Mouse (Mus musculus) stomach, embryonic 15.5 days (tissue): ENCODE results near the gene Art1. TPM values are rescaled to one million over a fixed set of nuclear protein-coding genes. Genes with fewer than 3 reads are reported as not detected.

ENCODE experiments used
- ATAC-seq: fragments of 200-750 bp; cut with Nextera tagmentation; 2 replicates; pipeline ENCODE4 v1.8.0; 2017; ENCODE audit warnings: low read depth, moderate number of reproducible peaks, moderate TSS enrichment; ENCODE audit not compliant: insufficient read depth, low FRiP score
- H3K27ac ChIP-seq: fragments of 300-500 bp; sonication (generic); 2 replicates; pipeline ENCODE4 v1.5.1; 2015; ENCODE audit warnings: mild to moderate bottlenecking, inconsistent platforms
- H3K27me3 ChIP-seq: fragments of 300-500 bp; sonication (generic); replicated peaks from 2 replicates; pipeline ENCODE4 v1.6.1; 2015; ENCODE audit warnings: inconsistent platforms
- H3K36me3 ChIP-seq: fragments of 300-500 bp; sonication (generic); 2 replicates; pipeline ENCODE4 v1.6.1; 2015; ENCODE audit warnings: inconsistent platforms
- H3K4me1 ChIP-seq: fragments of 300-500 bp; sonication (generic); 2 replicates; pipeline ENCODE4 v1.6.1; 2015; ENCODE audit warnings: inconsistent platforms
- H3K4me2 ChIP-seq: fragments of 300-500 bp; sonication (generic); 2 replicates; pipeline ENCODE4 v1.6.1; 2015; ENCODE audit warnings: mild to moderate bottlenecking, inconsistent platforms
- H3K4me3 ChIP-seq: fragments of 300-500 bp; sonication (generic); replicated peaks from 2 replicates; pipeline ENCODE4 v1.5.1; 2015; ENCODE audit warnings: inconsistent platforms
- H3K9ac ChIP-seq: fragments of 300-500 bp; sonication (generic); 2 replicates; pipeline ENCODE4 v1.6.1; 2015; ENCODE audit warnings: inconsistent platforms
- H3K9me3 ChIP-seq: fragments of 300-500 bp; sonication (generic); 2 replicates; pipeline ENCODE4 v1.6.1; 2016; ENCODE audit warnings: inconsistent platforms
- WGBS: fragments of 180-500 bp; shearing (Covaris S2); methylation state at CpG from one replicate; pipeline ENCODE4 v1.1.7; 2015; 5-methylcytosine and 5-hydroxymethylcytosine counted together
- polyA plus RNA-seq: library from polyadenylated mRNA; unstranded; fragments of >200 nt; fragmentation: Nextera tagmentation; extraction: Ambion mirVana; gene quantifications from 2 replicates; pipeline ENCODE4 v1.2.1, GENCODE M21; 2015

The Art1 gene
- polyA plus RNA-seq, 1 experiment from 2014 or later, result 0.48 TPM

DNA sequence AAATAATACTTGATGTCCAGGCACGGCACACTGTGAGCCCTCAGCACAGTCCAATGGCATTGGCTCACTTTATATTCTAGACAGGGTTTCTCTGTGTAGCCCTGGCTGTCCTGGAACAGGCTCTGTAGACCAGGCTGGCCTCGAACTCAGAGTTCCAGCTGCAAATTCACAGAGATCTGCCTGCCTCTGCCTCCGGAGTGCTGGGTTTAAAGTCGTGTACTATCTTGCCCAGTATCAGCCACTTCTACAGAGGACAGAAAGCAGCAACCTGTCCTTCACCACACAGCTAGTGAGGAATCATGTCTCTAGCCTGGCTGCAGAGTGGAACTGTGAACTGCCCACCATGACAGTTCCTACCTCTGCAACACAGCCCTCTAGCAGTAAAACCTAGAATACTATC is 8.2 kb downstream of the Art1 start:
- Histone ChIP-seq H3K4me1 (peaks cover 10% of the 10 kb centered on the region; the same call in 1 of the 2 replicates), H3K9ac (no peak overlapping the region), H3K27ac (no peak overlapping the region), H3K4me3 (no peak overlapping the region), H3K27me3 (0 out of 2 replicates have a peak, but pooled peaks cover 2% of the 10 kb centered on the region), H3K9me3 (no peaks in the 10 kb centered on the region), H3K36me3 (no peaks in the 10 kb centered on the region), H3K4me2 (no peak overlapping the region)
- ATAC-seq, result no peak
- 84% methylated on average over 4 of the region's 4 CpGs for WGBS

DNA sequence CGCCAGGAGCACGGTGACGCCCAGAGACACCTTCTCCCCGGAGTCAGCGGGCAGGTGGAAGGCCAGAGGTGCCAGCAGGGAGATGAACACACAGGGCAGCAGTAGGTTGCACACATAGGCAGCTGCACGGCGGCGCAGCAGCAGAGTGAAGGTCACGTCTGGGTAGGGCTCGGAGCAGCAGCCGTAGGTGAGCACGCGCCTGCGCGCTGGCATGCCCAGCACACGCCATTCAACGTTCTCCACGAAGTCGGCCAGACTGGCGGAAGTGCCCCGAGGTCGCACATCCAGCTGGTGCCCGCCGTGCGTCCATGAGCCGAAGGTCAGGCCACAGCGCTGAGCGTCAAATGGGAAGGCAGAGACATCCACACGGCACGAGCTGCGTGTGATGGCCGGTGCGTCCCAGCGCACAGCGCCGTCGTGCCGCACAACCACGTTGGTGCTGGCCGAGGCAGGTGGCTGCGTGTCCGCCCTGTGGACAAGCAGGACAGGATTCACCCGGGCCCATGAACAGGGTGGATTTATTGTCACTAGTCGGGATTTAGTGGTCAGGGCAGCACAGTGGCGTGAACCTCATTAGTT is 11.7 kb downstream of the Art1 start:
- Histone ChIP-seq H3K4me3 (no peak overlapping the region), H3K4me2 (no peak overlapping the region), H3K27me3 (0 out of 2 replicates have a peak, but pooled peaks cover 2% of the 10 kb centered on the region), H3K9ac (no peak overlapping the region), H3K36me3 (peaks cover 1% of the 10 kb centered on the region; the same call in 1 of the 2 replicates), H3K9me3 (no peaks in the 10 kb centered on the region), H3K4me1 (no peaks in the 10 kb centered on the region), H3K27ac (no peak overlapping the region)
- WGBS, result 67% methylated on average over 45 of the region's 45 CpGs
- ATAC-seq, result no peak; the same call in 1 of the 2 replicates

DNA sequence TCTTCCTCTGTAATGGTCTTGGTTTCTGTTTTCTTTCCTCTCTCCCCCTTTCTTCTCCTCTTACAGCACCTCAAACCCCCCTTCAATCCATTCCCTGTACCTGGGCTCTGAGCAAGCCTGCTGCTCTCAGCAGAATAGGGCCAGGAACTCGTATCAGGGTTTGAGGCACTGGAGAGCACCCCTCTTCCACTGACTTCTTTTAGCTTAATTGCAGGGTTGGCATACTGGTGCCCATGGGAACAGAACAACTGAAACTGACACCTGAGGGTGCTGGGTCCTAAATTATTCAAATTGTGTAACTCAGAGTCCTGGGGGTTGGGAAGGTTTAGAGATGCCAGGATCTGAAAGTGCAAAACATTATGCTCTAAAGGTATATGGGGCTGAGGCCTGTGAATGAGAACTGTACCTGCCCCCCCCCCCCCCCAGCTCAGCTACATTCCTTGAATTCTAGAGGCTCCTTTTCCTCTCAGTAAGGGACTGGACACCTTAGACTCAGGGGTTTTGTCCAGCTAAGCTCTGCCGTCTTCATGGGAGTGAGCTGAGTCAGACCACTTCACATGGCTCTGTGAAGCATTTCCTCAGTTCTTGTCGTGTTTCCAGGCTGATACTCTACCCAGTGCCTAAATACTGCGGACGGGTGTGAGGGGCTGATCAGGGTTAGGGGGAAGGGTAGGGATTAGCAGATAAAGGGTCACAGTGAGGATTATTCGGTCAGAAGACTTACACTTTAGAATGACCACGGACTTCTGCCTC is 15.2 kb downstream of the Art1 start, which contains the start of gene Chrna10:
Gene Chrna10 (minus strand): TSS at position 250 of the 753 bp plus-strand sequence.
- H3K4me1 ChIP-seq, result no peaks in the 10 kb centered on the region

DNA sequence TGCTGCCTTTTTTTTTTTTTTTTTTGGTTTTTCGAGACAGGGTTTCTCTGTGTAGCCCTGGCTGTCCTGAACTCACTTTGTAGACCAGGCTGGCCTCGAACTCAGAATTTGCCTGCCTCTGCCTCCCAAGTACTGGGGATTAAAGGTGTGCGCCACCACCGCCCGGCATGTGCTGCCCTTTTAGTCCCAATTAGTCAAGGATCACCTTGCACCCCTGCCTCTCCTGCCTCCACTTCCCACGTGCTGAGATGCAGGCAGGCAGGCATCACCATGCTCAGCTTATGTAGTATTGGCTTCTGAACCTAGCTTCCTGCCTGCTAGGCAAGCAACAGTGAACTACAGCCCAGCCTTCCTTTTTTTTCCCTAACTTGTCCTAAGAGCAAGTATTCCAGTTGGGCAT is 15.8 kb downstream of the Art1 start:
- Histone ChIP-seq H3K4me1 (no peaks in the 10 kb centered on the region), H3K36me3 (peaks cover 32% of the 10 kb centered on the region), H3K27ac (no peak overlapping the region), H3K9ac (no peak overlapping the region), H3K4me2 (no peak overlapping the region), H3K27me3 (0 out of 2 replicates have a peak, but pooled peaks cover 2% of the 10 kb centered on the region), H3K4me3 (no peak overlapping the region), H3K9me3 (no peaks in the 10 kb centered on the region)
- WGBS, result 78% methylated on average over 6 of the region's 6 CpGs
- ATAC-seq, result no peak

More for the DNA sequence above, 15.2 kb downstream of the Art1 start, which contains the start of gene Chrna10:
- 0 out of 2 replicates have a peak, but pooled peaks cover 2% of the 10 kb centered on the region for H3K27me3 ChIP-seq
- WGBS, result 44% methylated on average over 7 of the region's 7 CpGs
- H3K9ac ChIP-seq, result no peak within 1 kb of the TSS
- peaks cover 26% of the 10 kb centered on the region for H3K36me3 ChIP-seq
- H3K27ac ChIP-seq, result no peak within 1 kb of the TSS
- no peaks in the 10 kb centered on the region for H3K9me3 ChIP-seq
- ATAC-seq, result no peak
- no peak within 1 kb of the TSS for H3K4me3 ChIP-seq
- no peak within 1 kb of the TSS for H3K4me2 ChIP-seq

DNA sequence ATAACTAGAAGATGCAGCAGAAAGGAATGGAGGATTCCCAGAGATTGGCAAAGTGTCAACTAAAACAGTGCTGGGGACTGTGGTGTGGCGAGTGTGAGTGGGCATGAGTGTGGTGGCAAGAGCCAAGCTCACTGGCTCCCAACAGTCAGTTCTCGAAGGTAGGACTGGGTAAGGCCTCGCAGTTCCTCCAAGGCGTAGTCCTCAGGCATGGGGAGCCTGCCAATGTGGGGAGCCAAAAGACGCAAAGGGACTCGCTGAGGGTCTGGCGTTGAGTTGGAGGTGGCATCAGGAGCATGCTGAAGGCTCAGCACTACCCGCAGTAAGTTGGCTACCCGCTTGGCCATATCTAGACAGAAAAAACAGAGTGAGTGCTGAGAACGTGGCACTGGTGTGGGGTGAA is 18.8 kb downstream of the Art1 start:
- Histone ChIP-seq H3K36me3 (peaks cover 60% of the 10 kb centered on the region), H3K9ac (no peak overlapping the region), H3K4me2 (no peak overlapping the region), H3K9me3 (no peaks in the 10 kb centered on the region), H3K4me3 (no peak overlapping the region), H3K27ac (no peak overlapping the region), H3K4me1 (no peaks in the 10 kb centered on the region), H3K27me3 (no peaks in the 10 kb centered on the region)
- whole genome bisulfite sequencing, result 96% methylated on average over 10 of the region's 10 CpGs
- no peak for ATAC-seq

DNA sequence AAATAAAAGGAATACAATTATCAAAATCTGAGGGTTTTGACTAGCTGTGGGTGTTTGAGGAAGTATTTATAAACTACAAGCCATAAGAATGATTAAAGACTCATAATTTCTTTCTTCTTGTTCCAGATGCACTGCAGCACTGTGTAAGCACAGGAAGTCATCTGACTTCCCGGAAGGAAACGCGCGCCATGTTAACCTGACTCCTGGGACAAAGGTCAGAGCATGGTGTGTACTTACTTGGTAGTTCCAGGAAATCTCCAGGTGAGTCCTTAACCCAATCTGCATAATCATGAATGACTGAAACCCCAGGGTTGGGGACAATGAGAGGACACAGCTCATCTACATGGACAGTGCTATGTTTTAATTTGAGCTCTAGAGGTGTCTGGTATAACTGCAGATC is 30.9 kb downstream of the Art1 start:
- H3K27me3 ChIP-seq, result no peaks in the 10 kb centered on the region
- no peak overlapping the region for H3K9ac ChIP-seq
- no peak overlapping the region for H3K4me2 ChIP-seq
- H3K27ac ChIP-seq, result no peak overlapping the region
- WGBS, result 89% methylated on average over 4 of the region's 4 CpGs
- no peaks in the 10 kb centered on the region for H3K9me3 ChIP-seq
- no peak overlapping the region for H3K4me3 ChIP-seq
- no peak for ATAC-seq
- peaks cover 66% of the 10 kb centered on the region for H3K36me3 ChIP-seq
- H3K4me1 ChIP-seq, result no peaks in the 10 kb centered on the region

DNA sequence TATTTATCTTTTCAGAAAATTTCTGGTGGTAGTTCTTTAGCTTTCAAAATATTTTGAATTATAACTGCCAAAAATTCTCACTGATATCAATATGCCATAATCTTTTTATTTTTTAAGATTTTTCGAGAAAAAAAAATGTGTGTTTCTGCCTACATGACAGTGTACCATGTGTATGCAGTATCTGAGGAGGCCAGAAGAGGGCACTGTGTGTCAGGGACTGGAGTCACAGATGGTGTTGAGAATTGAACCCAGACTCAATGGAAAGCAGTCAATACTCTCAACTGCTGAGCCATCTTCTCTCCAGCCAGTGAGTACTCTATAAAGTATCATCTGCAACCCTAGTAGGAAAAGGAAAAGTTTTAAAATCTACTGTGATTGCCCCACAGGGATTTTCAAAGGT is 35.9 kb downstream of the Art1 start:
- H3K36me3 ChIP-seq, result peaks cover 45% of the 10 kb centered on the region
- no peak overlapping the region for H3K4me2 ChIP-seq
- H3K9ac ChIP-seq, result no peak overlapping the region
- H3K4me1 ChIP-seq, result no peaks in the 10 kb centered on the region
- no peak for ATAC-seq
- no peak overlapping the region for H3K4me3 ChIP-seq
- H3K9me3 ChIP-seq, result no peaks in the 10 kb centered on the region
- H3K27me3 ChIP-seq, result no peaks in the 10 kb centered on the region
- 96% methylated on average over 1 of the region's 1 CpGs for WGBS
- H3K27ac ChIP-seq, result no peak overlapping the region

DNA sequence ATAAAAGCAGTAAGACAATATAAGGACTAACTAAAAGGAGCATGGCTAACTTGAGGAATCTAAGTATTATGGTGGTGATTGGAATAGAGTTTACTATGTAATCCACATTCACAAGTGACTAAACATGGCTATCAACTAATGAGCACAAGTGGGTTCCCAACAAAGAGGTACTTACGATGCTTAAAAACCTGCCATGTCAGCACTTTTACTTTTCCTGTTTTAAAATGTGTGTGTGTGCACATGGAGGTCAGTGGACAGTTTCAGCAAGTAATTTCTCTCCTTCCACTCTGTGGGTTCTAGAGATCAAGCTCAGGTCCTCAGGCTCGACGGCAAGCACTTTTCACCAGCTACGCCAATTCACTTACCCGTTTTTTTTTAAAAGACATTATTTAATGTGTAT is 36.4 kb downstream of the Art1 start:
- 95% methylated on average over 5 of the region's 5 CpGs for WGBS
- no peak overlapping the region for H3K27ac ChIP-seq
- H3K4me2 ChIP-seq, result no peak overlapping the region
- H3K27me3 ChIP-seq, result no peaks in the 10 kb centered on the region
- no peaks in the 10 kb centered on the region for H3K9me3 ChIP-seq
- H3K9ac ChIP-seq, result no peak overlapping the region
- no peak for ATAC-seq
- H3K4me1 ChIP-seq, result no peaks in the 10 kb centered on the region
- no peak overlapping the region for H3K4me3 ChIP-seq
- H3K36me3 ChIP-seq, result peaks cover 42% of the 10 kb centered on the region

DNA sequence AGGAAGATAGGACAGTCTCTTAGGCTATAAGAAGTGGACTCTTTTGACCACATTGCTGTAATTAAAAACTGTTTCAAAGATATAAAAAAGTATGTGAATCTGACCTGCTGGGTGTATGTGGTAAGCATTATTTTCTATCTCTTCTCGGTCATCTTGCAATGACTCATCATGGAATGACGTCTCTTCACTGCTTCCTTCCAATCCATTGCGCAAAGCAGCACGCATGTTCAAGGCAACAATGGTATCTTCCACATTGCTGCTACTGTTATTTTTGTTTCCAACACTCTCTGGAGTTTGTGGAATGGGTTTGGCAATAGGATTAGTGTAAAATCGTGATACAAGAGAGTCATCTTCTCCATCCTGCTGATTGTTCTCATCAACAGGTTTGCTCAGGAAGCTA is 52.1 kb downstream of the Art1 start:
- Histone ChIP-seq H3K9ac (no peak overlapping the region), H3K9me3 (no peaks in the 10 kb centered on the region), H3K4me1 (no peaks in the 10 kb centered on the region), H3K27me3 (no peaks in the 10 kb centered on the region), H3K27ac (no peak overlapping the region), H3K4me3 (no peak overlapping the region), H3K36me3 (peaks cover 28% of the 10 kb centered on the region), H3K4me2 (no peak overlapping the region)
- no peak for ATAC-seq
- 90% methylated on average over 5 of the region's 5 CpGs for WGBS

Other genes starting within 250 kb of the Art1 start
- 1.7 and 2.0 TPM in 2 replicates for gene Folr2, start 244.5 kb upstream of the Art1 start, polyA plus RNA-seq
- 56.9 and 68.7 TPM in 2 replicates for gene Anapc15, start 238.0 kb upstream of the Art1 start, polyA plus RNA-seq
- gene Folr1, start 231.0 kb upstream of the Art1 start, polyA plus RNA-seq, result 18.5 and 22.7 TPM in 2 replicates
- gene Lamtor1, start 195.8 kb upstream of the Art1 start, polyA plus RNA-seq, result 147 and 154 TPM in 2 replicates
- gene Tomt, start 195.4 kb upstream of the Art1 start, polyA plus RNA-seq, result 0.15 and 0.26 TPM in 2 replicates
- gene Lrrc51, start 167.8 kb upstream of the Art1 start, polyA plus RNA-seq, result 8.3 and 9.3 TPM in 2 replicates
- gene Numa1, start 167.6 kb upstream of the Art1 start, polyA plus RNA-seq, result 56.5 and 72.2 TPM in 2 replicates
- gene Il18bp, start 83.1 kb upstream of the Art1 start, polyA plus RNA-seq, result 2.3 and 3.1 TPM in 2 replicates
- gene Rnf121, start 36.3 kb upstream of the Art1 start, polyA plus RNA-seq, result 25.2 and 26.4 TPM in 2 replicates
- 26.0 TPM in 2 replicates for gene Xndc1, start 36.2 kb upstream of the Art1 start, polyA plus RNA-seq
- 1.2 and 1.3 TPM in 2 replicates for gene Xntrpc, start 36.0 kb upstream of the Art1 start, polyA plus RNA-seq
- gene Trpc2, start 18.6 kb upstream of the Art1 start, polyA plus RNA-seq, result not detected in 2 replicates
- 0.53 and 0.61 TPM in 2 replicates for gene Art5, start 7.7 kb downstream of the Art1 start, polyA plus RNA-seq
- gene Chrna10, start 15.1 kb downstream of the Art1 start, polyA plus RNA-seq, result not detected in 2 replicates
- gene Nup98, start 108.4 kb downstream of the Art1 start, polyA plus RNA-seq, result 29.5 and 33.6 TPM in 2 replicates
- gene Pgap2, start 108.5 kb downstream of the Art1 start, polyA plus RNA-seq, result 96.3 and 99.2 TPM in 2 replicates
- gene Rhog, start 154.3 kb downstream of the Art1 start, polyA plus RNA-seq, result 58.4 and 67.7 TPM in 2 replicates
- gene Stim1, start 166.1 kb downstream of the Art1 start, polyA plus RNA-seq, result 26.5 TPM in 2 replicates